Mouse (Mus musculus): ENCODE measurements at regions not wholly inside any gene's neighbourhood (a gene's known extent, or its start where the extent isn't known, plus 50 kb on each side); places are given as distances from the start of the nearest gene placed in this dataset.

GRCm38 (mm10) chr11:45241671-45242070 is 610.2 kb upstream of the Clint1 start:
- no peak for DNase-seq (ENCODE audit: low read depth, low spot score)

DNA sequence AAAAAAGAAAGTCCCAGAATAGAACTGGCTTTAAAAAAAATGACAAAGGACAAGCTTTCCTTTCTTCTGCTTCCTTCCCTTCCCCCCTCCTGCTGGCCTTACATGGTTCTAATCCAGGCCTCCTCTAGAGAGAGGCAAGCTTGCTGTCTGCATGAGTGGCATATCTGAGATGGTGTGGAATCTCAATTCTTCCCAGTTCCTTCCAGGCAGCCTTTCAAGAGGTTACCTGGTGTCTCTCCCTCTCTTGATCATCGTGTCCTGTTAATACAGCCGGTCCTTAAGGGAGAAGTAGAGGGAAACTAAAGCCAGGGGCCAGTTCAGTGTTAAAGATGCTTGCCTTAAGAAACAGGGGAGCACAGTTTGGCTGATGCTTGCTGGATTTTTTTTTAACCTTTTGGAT is 607.1 kb upstream of the Clint1 start:
- no peak for DNase-seq (ENCODE audit: low read depth, low spot score)

DNA sequence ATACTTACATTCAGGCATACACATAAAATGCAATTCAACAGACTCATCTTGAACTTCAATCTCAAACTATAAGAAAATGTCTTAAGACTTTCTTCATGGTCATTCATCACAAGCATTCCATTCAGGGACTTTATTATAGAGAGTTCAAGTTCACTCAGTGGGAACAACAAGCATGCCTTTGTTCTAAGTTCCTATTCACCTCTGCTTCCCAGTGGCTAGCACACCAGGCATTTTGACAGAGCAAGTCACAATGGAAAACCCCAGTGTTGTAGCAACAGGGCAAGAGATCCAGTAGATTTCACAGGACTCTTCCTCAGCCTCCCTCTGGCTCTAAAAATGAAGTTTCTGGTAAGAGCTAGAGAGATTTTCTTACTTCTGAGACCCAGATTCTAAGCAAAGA is 595.8 kb upstream of the Clint1 start:
- DNase-seq (ENCODE audit: low read depth, low spot score), result no peak

DNA sequence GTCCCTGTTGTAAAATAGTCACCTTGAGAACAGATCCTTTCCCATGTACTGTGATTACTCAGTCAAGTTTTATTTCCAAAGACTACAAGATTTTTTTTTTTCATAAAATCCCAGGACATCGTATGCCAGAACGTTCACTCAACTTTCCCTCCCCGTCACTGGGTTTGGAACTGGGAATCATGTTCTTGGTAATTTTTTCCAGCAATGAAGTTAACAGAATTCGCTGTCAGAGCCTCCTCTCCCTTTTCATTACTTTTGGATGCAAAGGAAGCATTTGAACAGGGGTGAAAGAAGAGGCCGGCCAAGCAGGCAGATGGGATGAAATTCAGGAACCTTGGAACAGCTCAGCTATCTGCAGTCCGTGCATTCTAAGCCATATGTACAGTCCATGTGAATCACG is 589.7 kb upstream of the Clint1 start:
- no peak for DNase-seq (ENCODE audit: low read depth, low spot score)

DNA sequence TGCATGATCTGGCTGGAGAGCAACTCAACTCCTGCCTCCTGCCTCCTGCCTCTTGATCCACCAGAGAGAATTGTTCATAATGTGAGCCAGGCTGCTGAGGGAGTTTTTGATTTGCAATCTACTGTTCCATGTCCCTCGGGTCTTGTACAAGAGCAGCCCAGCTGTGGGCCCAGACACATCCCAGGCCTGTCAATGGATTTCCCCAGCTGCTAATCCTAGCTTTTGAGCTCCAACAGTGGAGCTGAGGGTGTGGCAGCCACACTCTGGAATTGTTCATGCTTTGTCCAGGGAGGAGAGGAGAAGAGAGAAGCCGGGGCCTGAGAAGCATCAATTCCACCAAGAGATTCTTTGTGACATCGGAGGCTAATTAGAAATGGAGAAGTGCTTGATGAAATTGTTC is 587.9 kb upstream of the Clint1 start:
- no peak for DNase-seq (ENCODE audit: low read depth, low spot score)

GRCm38 (mm10) chr11:45265171-45265988 is 586.5 kb upstream of the Clint1 start:
- no peak for DNase-seq (ENCODE audit: low read depth, low spot score)

GRCm38 (mm10) chr11:45265989-45266302 is 585.9 kb upstream of the Clint1 start:
- DNase-seq (ENCODE audit: low read depth, low spot score), result no peak

DNA sequence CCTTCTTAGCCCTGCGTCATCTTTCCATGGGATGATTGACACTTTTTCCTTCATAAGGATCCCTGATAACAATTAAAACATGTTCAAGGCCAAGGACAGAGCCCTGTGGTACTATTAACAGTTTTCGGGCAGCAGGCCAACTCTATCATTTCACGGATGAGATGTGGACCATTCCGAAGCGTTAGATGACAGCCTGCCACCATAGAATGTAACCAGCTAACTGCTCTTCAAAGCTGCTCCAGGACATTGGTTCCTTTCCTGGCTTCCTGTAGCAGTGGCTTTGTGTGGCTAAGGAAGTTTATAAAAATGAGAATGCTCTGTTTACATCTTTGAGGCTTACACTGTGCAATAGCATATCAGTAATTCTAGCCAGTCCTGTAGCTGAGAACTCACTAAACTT is 582.6 kb upstream of the Clint1 start:
- DNase-seq (ENCODE audit: low read depth, low spot score), result no peak

GRCm38 (mm10) chr11:45271206-45271605 is 580.6 kb upstream of the Clint1 start:
- no peak for DNase-seq (ENCODE audit: low read depth, low spot score)

- no peak for DNase-seq (ENCODE audit: low read depth, low spot score)
Measured at GRCm38 (mm10) chr11:45274446-45275119, 577.3 kb upstream of the Clint1 start.

- DNase-seq (ENCODE audit: low read depth, low spot score), result no peak
Measured at GRCm38 (mm10) chr11:45275170-45275569, 576.7 kb upstream of the Clint1 start.

GRCm38 (mm10) chr11:45296772-45297171 is 555.1 kb upstream of the Clint1 start:
- no peak for DNase-seq (ENCODE audit: low read depth, low spot score)

GRCm38 (mm10) chr11:45311934-45312333 is 539.9 kb upstream of the Clint1 start:
- DNase-seq (ENCODE audit: low read depth, low spot score), result no peak

DNA sequence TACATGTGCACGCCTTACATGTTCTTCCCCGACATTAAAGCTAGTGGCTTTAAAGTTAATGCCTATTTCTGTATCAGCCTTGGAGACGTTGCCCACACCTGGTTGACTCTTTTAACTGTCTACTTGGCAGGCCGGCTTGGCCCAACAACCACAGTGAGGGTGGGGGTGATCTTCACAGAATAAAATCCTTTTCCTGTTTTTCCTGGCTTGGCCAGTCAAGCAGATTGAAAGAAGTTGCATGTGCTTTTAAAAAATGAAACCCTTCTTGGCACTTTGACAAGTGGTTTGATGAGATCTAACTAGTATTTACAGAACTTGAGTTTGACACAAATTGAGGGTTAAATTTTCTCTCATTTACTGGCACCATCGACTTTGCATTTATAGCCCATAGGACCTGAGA is 528.1 kb upstream of the Clint1 start:
- DNase-seq (ENCODE audit: low read depth, low spot score), result no peak

GRCm38 (mm10) chr11:45330319-45330718 is 521.5 kb upstream of the Clint1 start:
- no peak for DNase-seq (ENCODE audit: low read depth, low spot score)

GRCm38 (mm10) chr11:45333756-45334155 is 518.1 kb upstream of the Clint1 start:
- no peak for DNase-seq (ENCODE audit: low read depth, low spot score)

- no peak for DNase-seq (ENCODE audit: low read depth, low spot score)
Measured at GRCm38 (mm10) chr11:45349331-45349730, 502.5 kb upstream of the Clint1 start.

GRCm38 (mm10) chr11:45365343-45365742 is 486.5 kb upstream of the Clint1 start:
- DNase-seq (ENCODE audit: low read depth, low spot score), result no peak

DNA sequence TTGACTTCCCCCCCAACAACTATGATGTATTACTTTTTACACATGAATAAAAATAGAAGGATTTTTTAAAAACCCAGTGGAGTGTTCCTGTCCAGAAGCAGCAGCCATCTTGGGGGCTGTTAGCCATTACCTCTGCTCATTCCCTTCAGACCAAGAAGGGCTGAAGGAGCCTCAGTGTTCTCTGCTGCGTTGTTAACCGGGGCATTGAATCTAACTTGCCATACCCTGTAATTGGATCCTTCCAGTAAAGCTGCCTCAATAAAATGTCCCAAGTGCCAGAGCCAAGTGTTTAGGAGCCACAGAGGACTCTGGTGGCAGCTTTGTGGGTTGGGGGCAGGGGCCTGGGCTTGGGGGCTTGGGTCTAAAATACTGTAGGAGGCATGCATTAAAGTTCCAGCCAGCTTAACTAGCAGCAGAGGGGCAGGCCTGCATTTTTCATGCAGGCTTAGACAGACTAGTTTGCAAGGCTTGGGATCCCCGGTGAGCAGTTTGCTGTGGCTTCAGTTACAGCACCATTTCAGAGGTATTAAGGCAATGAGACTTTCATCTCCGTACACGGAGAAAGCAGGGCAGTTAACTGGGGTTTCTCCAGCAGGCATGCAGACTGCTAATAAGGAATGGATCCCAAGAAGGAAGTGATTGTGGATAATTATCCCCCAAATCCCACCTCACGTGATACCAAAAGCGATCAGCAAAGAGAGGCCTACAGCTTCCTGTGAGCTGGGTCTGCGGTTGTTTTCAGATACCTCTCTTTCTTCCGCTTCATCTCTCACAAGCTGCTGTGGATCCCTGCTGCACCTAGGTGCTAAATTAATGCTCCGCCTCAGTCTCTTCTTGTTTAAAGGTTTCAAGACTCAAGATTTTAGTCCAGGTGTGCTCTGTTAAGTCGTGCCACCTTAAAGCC is 462.4 kb upstream of the Clint1 start:
- no peak for DNase-seq (ENCODE audit: low read depth, low spot score)

DNA sequence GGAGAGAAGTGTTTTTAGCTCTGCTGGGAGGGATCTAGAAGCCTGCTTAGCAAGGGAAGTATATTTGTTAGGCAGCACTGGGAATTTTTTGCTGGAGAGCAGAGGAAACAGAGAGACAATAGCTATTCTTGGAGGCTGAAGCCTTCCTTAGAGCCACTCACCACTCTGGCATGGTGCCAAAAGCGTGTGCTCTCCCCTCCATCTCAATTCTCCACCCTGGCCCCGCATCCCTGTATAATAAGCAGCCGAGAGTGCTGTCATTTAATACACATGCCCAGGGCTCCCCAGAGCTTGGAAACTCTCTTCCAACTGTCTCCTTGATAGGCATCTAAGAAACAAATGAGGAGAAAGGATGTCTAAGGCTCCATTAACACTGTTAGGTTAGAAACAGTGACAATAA is 455.8 kb upstream of the Clint1 start:
- DNase-seq (ENCODE audit: low read depth, low spot score), result no peak

DNA sequence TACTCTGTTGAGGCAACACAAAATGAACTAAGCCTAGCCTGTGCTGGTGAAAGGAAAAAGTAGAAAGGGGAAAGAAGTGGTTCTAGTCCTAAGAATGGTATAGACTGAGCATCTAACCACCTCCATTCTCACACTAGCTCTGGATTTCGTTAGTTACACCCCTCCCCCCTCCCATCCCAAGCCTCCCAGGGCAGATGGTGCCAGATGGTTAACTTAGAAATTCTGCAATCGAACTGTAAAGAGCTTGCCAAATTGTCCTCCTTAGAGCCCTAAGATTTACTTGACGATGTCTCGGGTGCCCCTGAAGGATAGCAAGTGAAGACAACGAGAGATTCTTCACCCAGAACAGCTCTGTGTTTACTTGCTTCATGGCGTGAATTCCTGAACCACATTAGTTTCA is 453.7 kb upstream of the Clint1 start:
- DNase-seq (ENCODE audit: low read depth, low spot score), result peak; percentile 8

GRCm38 (mm10) chr11:45404377-45405029 is 447.3 kb upstream of the Clint1 start:
- no peak for DNase-seq (ENCODE audit: low read depth, low spot score)

Measured in brain, embryonic 18.5 days (tissue).